Mouse (Mus musculus): ENCODE results near the gene Gabra2. TPM values are rescaled to one million over a fixed set of nuclear protein-coding genes. Genes with fewer than 3 reads are reported as not detected.

The Gabra2 gene
- 10 to 100 TPM; 78.7 to 90.5 TPM for total RNA-seq (2021)
- long read RNA-seq, experiment 1, full-length matches to known transcripts, result 12 of 18 reads
- long read RNA-seq, experiment 1, partial matches to known transcripts, result 4 of 18 reads
- long read RNA-seq, experiment 1, other reads (novel, unspliced or antisense), result 2 of 18 reads
- long read RNA-seq, experiment 2, full-length matches to known transcripts, result 4 of 15 reads
- long read RNA-seq, experiment 2, partial matches to known transcripts, result 1 of 15 reads
- long read RNA-seq, experiment 2, other reads (novel, unspliced or antisense), result 10 of 15 reads

- peak; percentile 68 to 84 for DNase-seq (ENCODE audit: low spot score in 2 of 2)
Measured at GRCm38 (mm10) chr5:71095725-71096607, at the start of gene Gabra2. Gene Gabra2, minus strand, starts transcription at chr5:71095849.

GRCm38 (mm10) chr5:71136691-71137090 is 41.0 kb upstream of the Gabra2 start:
- DNase-seq (ENCODE audit: low spot score in 2 of 2), result peak; percentile 25 to 36

GRCm38 (mm10) chr5:71135840-71136239 is 40.2 kb upstream of the Gabra2 start:
- peak; percentile 14 to 17 for DNase-seq (ENCODE audit: low spot score in 2 of 2)

- peak; percentile 31 to 48 for DNase-seq (ENCODE audit: low spot score in 2 of 2)
Measured at GRCm38 (mm10) chr5:71127721-71128120, 32.1 kb upstream of the Gabra2 start.

GRCm38 (mm10) chr5:71115216-71115615 is 19.6 kb upstream of the Gabra2 start:
- no peak for DNase-seq (ENCODE audit: low spot score in 2 of 2)

GRCm38 (mm10) chr5:71095180-71095579 is 469 bp downstream of the Gabra2 start:
- DNase-seq (ENCODE audit: low spot score in 2 of 2), result peak; percentile 49 to 70

- peak in 1 of 2 experiments; percentile 34 for DNase-seq (ENCODE audit: low spot score in 2 of 2)
Measured at GRCm38 (mm10) chr5:71094776-71095175, 873 bp downstream of the Gabra2 start.

GRCm38 (mm10) chr5:71093807-71094206 is 1.8 kb downstream of the Gabra2 start:
- no peak for DNase-seq (ENCODE audit: low spot score in 2 of 2)

GRCm38 (mm10) chr5:71092475-71092874 is 3.2 kb downstream of the Gabra2 start:
- peak; percentile 44 to 54 for DNase-seq (ENCODE audit: low spot score in 2 of 2)

- DNase-seq (ENCODE audit: low spot score in 2 of 2), result no peak
Measured at GRCm38 (mm10) chr5:71091926-71092325, 3.7 kb downstream of the Gabra2 start.

- DNase-seq (ENCODE audit: low spot score in 2 of 2), result no peak
Measured at GRCm38 (mm10) chr5:71078861-71079260, 16.8 kb downstream of the Gabra2 start.

- peak; percentile 19 to 51 for DNase-seq (ENCODE audit: low spot score in 2 of 2)
Measured at GRCm38 (mm10) chr5:71061696-71062095, 34.0 kb downstream of the Gabra2 start.

GRCm38 (mm10) chr5:71058047-71058446 is 37.6 kb downstream of the Gabra2 start:
- no peak for DNase-seq (ENCODE audit: low spot score in 2 of 2)

GRCm38 (mm10) chr5:71037352-71037751 is 58.3 kb downstream of the Gabra2 start:
- no peak for DNase-seq (ENCODE audit: low spot score in 2 of 2)

- DNase-seq (ENCODE audit: low spot score in 2 of 2), result peak; percentile 78 to 90
Measured at GRCm38 (mm10) chr5:71025956-71026355, 69.7 kb downstream of the Gabra2 start.

- DNase-seq (ENCODE audit: low spot score in 2 of 2), result no peak
Measured at GRCm38 (mm10) chr5:71011751-71012150, 83.9 kb downstream of the Gabra2 start.

- DNase-seq (ENCODE audit: low spot score in 2 of 2), result no peak
Measured at GRCm38 (mm10) chr5:71011271-71011670, 84.4 kb downstream of the Gabra2 start.

- no peak for DNase-seq (ENCODE audit: low spot score in 2 of 2)
Measured at GRCm38 (mm10) chr5:71010797-71011196, 84.9 kb downstream of the Gabra2 start.

- DNase-seq (ENCODE audit: low spot score in 2 of 2), result peak; percentile 53 to 73
Measured at GRCm38 (mm10) chr5:70995617-70996325, 99.9 kb downstream of the Gabra2 start.

GRCm38 (mm10) chr5:70993281-70993680 is 102.4 kb downstream of the Gabra2 start:
- no peak for DNase-seq (ENCODE audit: low spot score in 2 of 2)

GRCm38 (mm10) chr5:70990891-70991290 is 104.8 kb downstream of the Gabra2 start:
- DNase-seq (ENCODE audit: low spot score in 2 of 2), result no peak
